In the genomic region with DNA sequence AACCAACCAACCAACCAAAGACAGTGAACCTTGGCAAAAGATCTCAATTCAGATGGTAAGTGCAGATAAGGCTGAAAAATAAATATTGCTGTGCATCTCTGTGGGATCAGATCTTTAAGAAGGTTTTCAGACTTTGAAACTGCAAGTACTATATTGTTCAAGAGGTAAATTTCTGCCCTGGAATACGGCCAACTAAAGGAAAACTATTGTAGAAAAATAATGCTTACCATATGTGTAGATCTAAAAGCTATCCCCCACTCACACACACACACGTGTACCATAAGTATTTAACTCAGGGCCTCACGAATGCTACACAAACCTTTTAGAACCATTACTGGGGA, we compare ENCODE assay signal across 15 mouse cellular contexts.
A peak's percentile ranks its signal among the peaks of the same experiment; 100 is the strongest.
DNase-seq lines count a peak whose midpoint lies in the region; ATAC-seq and TF ChIP-seq lines count a peak whose summit lies in the region.
"Had no signal": no experiment of that assay in that cellular context is flagged by ENCODE, and none has a peak within 500 bp of the region (broad histone marks: within the 10 kb centered on the region; RNA-seq: fewer than 3 reads in every experiment).

No protein-coding gene starts in this region.

- H3K36me3 ChIP-seq in forebrain, embryonic 12.5 days (replicated peaks) = no peaks in the 10 kb centered on the region
- H3K36me3 ChIP-seq in forebrain, embryonic 11.5 days (ENCODE audit: control insufficient read depth, insufficient read depth, low read length) = no peaks in the 10 kb centered on the region
- no peaks in the 10 kb centered on the region for H3K36me3 ChIP-seq in lung, embryonic 16.5 days (ENCODE audit: control insufficient read depth, insufficient read depth, low read length)
- no peaks in the 10 kb centered on the region for H3K36me3 ChIP-seq in lung, postnatal 0 days (ENCODE audit: insufficient read depth, low read length)
- no peaks in the 10 kb centered on the region for H3K36me3 ChIP-seq in limb, embryonic 10.5 days
- no peaks in the 10 kb centered on the region for H3K36me3 ChIP-seq in stomach, postnatal 0 days (ENCODE audit: control insufficient read depth, insufficient read depth, low read length)
- H3K36me3 ChIP-seq: hindbrain, embryonic 15.5 days had no signal

- H3K4me2 ChIP-seq in forebrain, embryonic 12.5 days = no peak overlapping the region
- no peak overlapping the region for H3K4me2 ChIP-seq in forebrain, embryonic 11.5 days (ENCODE audit: low read depth, low read length, severe bottlenecking)
- no peak overlapping the region for H3K4me2 ChIP-seq in lung, embryonic 16.5 days (ENCODE audit: low read depth, low read length)
- H3K4me2 ChIP-seq in lung, postnatal 0 days (replicated peaks; ENCODE audit: low read depth, low read length) = no peak overlapping the region
- no peak overlapping the region for H3K4me2 ChIP-seq in stomach, postnatal 0 days (replicated peaks; ENCODE audit: low read depth)
- H3K4me2 ChIP-seq: hindbrain, embryonic 15.5 days; liver, embryonic 11.5 days had no signal

- peaks cover 39% of the 10 kb centered on the region for H3K4me1 ChIP-seq in forebrain, embryonic 12.5 days
- H3K4me1 ChIP-seq in forebrain, embryonic 11.5 days (replicated peaks; ENCODE audit: control insufficient read depth, insufficient read depth, low read length) = peaks cover 3% of the 10 kb centered on the region; the same call in 1 of the 2 replicates
- H3K4me1 ChIP-seq in lung, embryonic 16.5 days (replicated peaks; ENCODE audit: control insufficient read depth, insufficient read depth, low read length) = peaks cover 29% of the 10 kb centered on the region
- peaks cover 17% of the 10 kb centered on the region for H3K4me1 ChIP-seq in lung, postnatal 0 days (ENCODE audit: insufficient read depth, low read depth, low read length)
- peaks cover 59% of the 10 kb centered on the region for H3K4me1 ChIP-seq in limb, embryonic 10.5 days
- peaks cover 3% of the 10 kb centered on the region for H3K4me1 ChIP-seq in stomach, postnatal 0 days (replicated peaks; ENCODE audit: control insufficient read depth, insufficient read depth)

- WGBS in forebrain, embryonic 12.5 days = 79% methylated on average over 3 of the region's 3 CpGs
- 67% methylated on average over 3 of the region's 3 CpGs for WGBS in forebrain, embryonic 11.5 days
- WGBS in lung, embryonic 16.5 days = 53% methylated on average over 3 of the region's 3 CpGs
- 50% methylated on average over 3 of the region's 3 CpGs for WGBS in lung, postnatal 0 days
- WGBS in limb, embryonic 10.5 days = 67% methylated on average over 3 of the region's 3 CpGs
- WGBS in stomach, postnatal 0 days = 31% methylated on average over 3 of the region's 3 CpGs

- H3K4me3 ChIP-seq in forebrain, embryonic 12.5 days (replicated peaks) = no peak overlapping the region
- H3K4me3 ChIP-seq in forebrain, embryonic 11.5 days (ENCODE audit: low read depth, low read length) = no peak overlapping the region
- H3K4me3 ChIP-seq in lung, embryonic 16.5 days (ENCODE audit: low read length) = no peak overlapping the region
- no peak overlapping the region for H3K4me3 ChIP-seq in lung, postnatal 0 days (ENCODE audit: low read depth, low read length)
- H3K4me3 ChIP-seq in limb, embryonic 10.5 days = no peak overlapping the region
- no peak overlapping the region for H3K4me3 ChIP-seq in stomach, postnatal 0 days (ENCODE audit: low read depth, low read length)
- H3K4me3 ChIP-seq: hindbrain, embryonic 15.5 days had no signal

- no peaks in the 10 kb centered on the region for H3K27me3 ChIP-seq in forebrain, embryonic 12.5 days
- H3K27me3 ChIP-seq in forebrain, embryonic 11.5 days (ENCODE audit: control insufficient read depth, insufficient read depth, low read length) = no peaks in the 10 kb centered on the region
- H3K27me3 ChIP-seq in lung, embryonic 16.5 days (ENCODE audit: control insufficient read depth, insufficient read depth, low read depth, low read length) = no peaks in the 10 kb centered on the region
- no peaks in the 10 kb centered on the region for H3K27me3 ChIP-seq in lung, postnatal 0 days (replicated peaks; ENCODE audit: insufficient read depth, low read length)
- H3K27me3 ChIP-seq in limb, embryonic 10.5 days (ENCODE audit: low read depth, poor library complexity, severe bottlenecking) = no peaks in the 10 kb centered on the region
- no peaks in the 10 kb centered on the region for H3K27me3 ChIP-seq in stomach, postnatal 0 days (ENCODE audit: control insufficient read depth, insufficient read depth, low read length)
- H3K27me3 ChIP-seq: hindbrain, embryonic 15.5 days had no signal

- TF ChIP-seq EP300 in lung, postnatal 0 days (IDR thresholded peaks at IDR 0.05) = no peak
- TF ChIP-seq EP300 in stomach, postnatal 0 days (optimal IDR thresholded peaks at IDR 0.05) = no peak

- 0 out of 2 replicates have a peak overlapping the region, but pooled peaks have one; percentile 51 for H3K27ac ChIP-seq in forebrain, embryonic 12.5 days
- no peak overlapping the region for H3K27ac ChIP-seq in forebrain, embryonic 11.5 days (ENCODE audit: low read depth, low read length)
- H3K27ac ChIP-seq in lung, embryonic 16.5 days (ENCODE audit: low read length) = 0 out of 2 replicates have a peak overlapping the region, but pooled peaks have one; percentile 22
- no peak overlapping the region for H3K27ac ChIP-seq in lung, postnatal 0 days (ENCODE audit: low read length)
- H3K27ac ChIP-seq in limb, embryonic 10.5 days = peak overlapping the region; percentile 73
- H3K27ac ChIP-seq in stomach, postnatal 0 days (replicated peaks) = peak overlapping the region; percentile 35; the same call in 1 of the 2 replicates
- H3K27ac ChIP-seq: hindbrain, embryonic 15.5 days had no signal

- no peak for ATAC-seq in forebrain, embryonic 12.5 days (ENCODE audit: low FRiP score)
- ATAC-seq in forebrain, embryonic 11.5 days (replicated peaks; ENCODE audit: low FRiP score) = no peak
- no peak for ATAC-seq in lung, embryonic 16.5 days (ENCODE audit: low read depth)
- ATAC-seq in lung, postnatal 0 days = no peak
- no peak for ATAC-seq in stomach, postnatal 0 days (ENCODE audit: low FRiP score, low TSS enrichment)

- no peaks in the 10 kb centered on the region for H3K9me3 ChIP-seq in forebrain, embryonic 12.5 days
- H3K9me3 ChIP-seq in forebrain, embryonic 11.5 days (ENCODE audit: control insufficient read depth, low read length) = no peaks in the 10 kb centered on the region
- no peaks in the 10 kb centered on the region for H3K9me3 ChIP-seq in lung, embryonic 16.5 days (ENCODE audit: control insufficient read depth, low read length)
- no peaks in the 10 kb centered on the region for H3K9me3 ChIP-seq in lung, postnatal 0 days (ENCODE audit: low read length)
- no peaks in the 10 kb centered on the region for H3K9me3 ChIP-seq in limb, embryonic 10.5 days (replicated peaks)
- H3K9me3 ChIP-seq in stomach, postnatal 0 days (ENCODE audit: control insufficient read depth, low read length) = no peaks in the 10 kb centered on the region
- H3K9me3 ChIP-seq: hindbrain, embryonic 15.5 days had no signal

- no peak for TF ChIP-seq CTCF in lung, postnatal 0 days (IDR thresholded peaks at IDR 0.05)
- TF ChIP-seq CTCF in stomach, postnatal 0 days (IDR thresholded peaks at IDR 0.05; ENCODE audit: low read depth) = no peak

- H3K9ac ChIP-seq in forebrain, embryonic 12.5 days = no peak overlapping the region
- no peak overlapping the region for H3K9ac ChIP-seq in forebrain, embryonic 11.5 days (ENCODE audit: low read length)
- H3K9ac ChIP-seq in lung, embryonic 16.5 days (ENCODE audit: low read length) = peak overlapping the region; percentile 24; the same call in 1 of the 2 replicates
- H3K9ac ChIP-seq in lung, postnatal 0 days (replicated peaks; ENCODE audit: low read depth) = no peak overlapping the region
- no peak overlapping the region for H3K9ac ChIP-seq in stomach, postnatal 0 days (ENCODE audit: low read length)
- H3K9ac ChIP-seq: hindbrain, embryonic 15.5 days had no signal

- no peak for DNase-seq in forebrain, embryonic 11.5 days (ENCODE audit: low spot score)
- DNase-seq in lung, postnatal 0 days (ENCODE audit: low spot score) = no peak
- DNase-seq in limb, embryonic 10.5 days (ENCODE audit: low spot score) = no peak
- no peak for DNase-seq in stomach, postnatal 0 days (ENCODE audit: low spot score)
- no peak for DNase-seq in adrenal gland, postnatal 14 days
- DNase-seq in B cell, adult 2 months = no peak
- DNase-seq: heart, postnatal 10 days; kidney, adult 9 months; lung, postnatal 10 days; retina, postnatal 1 day; thymus, postnatal 4 days had no signal

Comparison
In these comparisons a context has a peak if more than half of its experiments do, and no peak if none do; other contexts are left out.
1. H3K27ac ChIP-seq: peak in forebrain, embryonic 12.5 days (single experiment), lung, embryonic 16.5 days (single experiment), limb, embryonic 10.5 days (single experiment) and stomach, postnatal 0 days (single experiment); none in forebrain, embryonic 11.5 days (single experiment) and lung, postnatal 0 days (single experiment).